ENCODE assay signal across 29 mouse cellular contexts in genomic region chr3:70026605-70027004, GRCm38 (mm10). TPM values are rescaled to one million over a fixed set of nuclear protein-coding genes. Genes with fewer than 3 reads are reported as not detected.
"Had no signal": no experiment of that assay in that cellular context is flagged by ENCODE, and none has a peak within 500 bp of the region (broad histone marks: within the 10 kb centered on the region; RNA-seq: fewer than 3 reads in every experiment).

No protein-coding gene starts in this region.

- H3K9me3 ChIP-seq: lung, embryonic 15.5 days; midbrain, embryonic 10.5 days; midbrain, embryonic 12.5 days; neural tube, embryonic 13.5 days; neural tube, embryonic 15.5 days had no signal

- DNase-seq: lung, adult 18-20 months; lung, postnatal 14 days; lung, postnatal 4 days; midbrain, embryonic 14.5 days; retina, postnatal 1 day; right cerebral cortex, adult 18-20 months; right cerebral cortex, postnatal 25 days; right cerebral cortex, postnatal 4 days; spleen, adult 18-20 months; thymus, adult 2 months; thymus, postnatal 25 days; thymus, postnatal 4 days had no signal

- ATAC-seq: lung, postnatal 0 days; midbrain, embryonic 16.5 days had no signal

- H3K27ac ChIP-seq: lung, embryonic 15.5 days; midbrain, embryonic 10.5 days; midbrain, embryonic 12.5 days; neural tube, embryonic 13.5 days; neural tube, embryonic 15.5 days had no signal

- H3K4me3 ChIP-seq: lung, embryonic 15.5 days; midbrain, embryonic 10.5 days; midbrain, embryonic 12.5 days; myocyte; neural tube, embryonic 13.5 days; neural tube, embryonic 15.5 days had no signal

- H3K4me1 ChIP-seq: lung, embryonic 15.5 days; midbrain, embryonic 12.5 days; neural tube, embryonic 13.5 days; neural tube, embryonic 15.5 days had no signal

- H3K9ac ChIP-seq: lung, embryonic 15.5 days; midbrain, embryonic 12.5 days; neural tube, embryonic 13.5 days; neural tube, embryonic 15.5 days had no signal

- H3K4me2 ChIP-seq: lung, embryonic 15.5 days; midbrain, embryonic 12.5 days; neural tube, embryonic 13.5 days; neural tube, embryonic 15.5 days had no signal

- H3K27me3 ChIP-seq: lung, embryonic 15.5 days; midbrain, embryonic 12.5 days; neural tube, embryonic 13.5 days; neural tube, embryonic 15.5 days had no signal

- H3K36me3 ChIP-seq: lung, embryonic 15.5 days; midbrain, embryonic 10.5 days; midbrain, embryonic 12.5 days; neural tube, embryonic 13.5 days; neural tube, embryonic 15.5 days had no signal

RNA-seq across cellular contexts. Expression of gene Otol1, which starts 19.2 kb away (rescaled TPM):
- total RNA-seq: megakaryocyte, adult 5-6 weeks; megakaryocyte-erythroid progenitor cell, adult 5-6 weeks had no signal
- polyA plus RNA-seq: liver, embryonic 16.5 days; lung, embryonic 15.5 days; lung, postnatal 0 days; midbrain, embryonic 10.5 days; midbrain, embryonic 12.5 days; midbrain, embryonic 14.5 days; midbrain, embryonic 16.5 days; myocyte; neural tube, embryonic 11.5 days; neural tube, embryonic 15.5 days; small intestine, adult 2 months; stomach, embryonic 14.5 days; stomach, embryonic 16.5 days; testis, adult 2 months; thymus, adult 2 months; urinary bladder, adult 2 months had no signal
